Mouse (Mus musculus): ENCODE results near the gene Aldh1l1. TPM values are rescaled to one million over a fixed set of nuclear protein-coding genes. Genes with fewer than 3 reads are reported as not detected.

Gene Aldh1l1
- polyA plus RNA-seq, 1 experiment: not detected

DNA sequence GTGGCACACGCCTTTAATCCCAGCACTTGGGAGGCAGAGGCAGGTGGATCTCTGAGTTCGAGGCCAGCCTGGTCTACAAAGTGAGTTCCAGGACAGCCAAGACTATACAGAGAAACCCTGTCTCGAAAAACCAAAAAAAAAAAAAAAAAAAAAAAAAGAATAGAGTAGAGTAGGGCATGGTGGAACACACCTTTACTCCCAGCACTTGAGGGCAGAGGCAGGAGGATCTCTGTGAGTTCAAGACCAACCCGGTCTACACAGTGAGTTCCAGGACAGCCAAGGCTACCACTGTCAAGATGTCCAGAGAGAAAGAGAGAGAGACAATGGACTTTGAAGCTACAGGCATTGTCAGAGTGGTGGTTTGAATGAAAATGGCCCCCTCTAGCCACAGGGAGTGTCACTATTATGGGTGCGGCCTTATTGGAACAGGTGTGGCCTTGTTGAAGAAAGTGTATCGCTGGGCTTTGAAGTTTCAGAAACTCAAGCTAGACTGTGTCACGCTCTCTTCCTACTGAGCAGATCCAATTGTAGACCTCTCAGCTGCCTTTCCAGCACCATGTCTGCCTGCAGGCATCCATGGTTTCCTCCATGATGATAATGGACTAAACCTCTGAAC, 46.5 kb downstream of the Aldh1l1 start:
- no peaks in the 10 kb centered on the region for H3K4me1 ChIP-seq (ENCODE audit: control insufficient read depth)
- H3K27me3 ChIP-seq (ENCODE audit: control insufficient read depth): no peaks in the 10 kb centered on the region
- TF ChIP-seq GATA1 (IDR thresholded peaks at IDR 0.05; ENCODE audit: low read length) (no peak), TAL1 (IDR thresholded peaks at IDR 0.05; ENCODE audit: low read length) (peak; percentile 25; the same call in 1 of the 3 replicates)
- H3K36me3 ChIP-seq (ENCODE audit: control insufficient read depth): no peaks in the 10 kb centered on the region
- H3K9me3 ChIP-seq (ENCODE audit: control insufficient read depth, low read length): no peaks in the 10 kb centered on the region
- H3K4me3 ChIP-seq (replicated peaks): no peak overlapping the region

DNA sequence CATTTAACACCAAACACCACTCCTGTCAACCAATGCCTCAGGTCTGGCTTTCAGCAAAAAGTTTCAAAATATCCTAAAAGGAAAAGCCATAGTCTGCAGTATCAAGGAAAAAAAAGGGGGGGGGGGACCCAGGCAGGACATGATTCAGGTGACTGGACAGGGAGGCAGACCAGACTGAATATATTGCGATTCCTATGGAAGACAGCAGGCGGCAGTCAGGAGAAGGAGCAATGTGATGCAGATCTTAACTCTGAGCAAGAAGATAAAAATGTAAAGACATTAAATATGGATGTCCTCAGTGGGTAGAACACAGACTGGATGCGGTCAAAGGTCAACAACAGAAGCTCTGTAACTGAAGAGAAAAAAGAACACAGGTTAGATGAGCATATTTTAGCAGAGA, 47.3 kb downstream of the Aldh1l1 start:
- Histone ChIP-seq H3K9me3 (ENCODE audit: control insufficient read depth, low read length) (no peaks in the 10 kb centered on the region), H3K27me3 (ENCODE audit: control insufficient read depth) (no peaks in the 10 kb centered on the region), H3K4me1 (ENCODE audit: control insufficient read depth) (no peaks in the 10 kb centered on the region), H3K36me3 (ENCODE audit: control insufficient read depth) (no peaks in the 10 kb centered on the region), H3K4me3 (replicated peaks) (no peak overlapping the region)
- TF ChIP-seq TAL1 (IDR thresholded peaks at IDR 0.05; ENCODE audit: low read length) (no peak), GATA1 (IDR thresholded peaks at IDR 0.05; ENCODE audit: low read length) (no peak)

- Histone ChIP-seq H3K4me1 (ENCODE audit: control insufficient read depth) (no peaks in the 10 kb centered on the region), H3K9me3 (ENCODE audit: control insufficient read depth, low read length) (no peaks in the 10 kb centered on the region), H3K4me3 (replicated peaks) (no peak overlapping the region), H3K27me3 (ENCODE audit: control insufficient read depth) (no peaks in the 10 kb centered on the region), H3K36me3 (ENCODE audit: control insufficient read depth) (no peaks in the 10 kb centered on the region)
- no peak for TF ChIP-seq TAL1 (IDR thresholded peaks at IDR 0.05; ENCODE audit: low read length)
- TF ChIP-seq GATA1 (IDR thresholded peaks at IDR 0.05; ENCODE audit: low read length): no peak
Measured at GRCm38 (mm10) chr6:90534701-90535475, 48.7 kb downstream of the Aldh1l1 start.

- Histone ChIP-seq H3K4me3 (replicated peaks) (no peak overlapping the region), H3K36me3 (ENCODE audit: control insufficient read depth) (no peaks in the 10 kb centered on the region), H3K9me3 (ENCODE audit: control insufficient read depth, low read length) (no peaks in the 10 kb centered on the region), H3K4me1 (ENCODE audit: control insufficient read depth) (no peaks in the 10 kb centered on the region), H3K27me3 (ENCODE audit: control insufficient read depth) (no peaks in the 10 kb centered on the region)
- TF ChIP-seq TAL1 (IDR thresholded peaks at IDR 0.05; ENCODE audit: low read length) (no peak), GATA1 (IDR thresholded peaks at IDR 0.05; ENCODE audit: low read length) (no peak)
Measured at GRCm38 (mm10) chr6:90536824-90537223, 50.6 kb downstream of the Aldh1l1 start.

GRCm38 (mm10) chr6:90537941-90538340, 51.7 kb downstream of the Aldh1l1 start:
- H3K4me3 ChIP-seq (replicated peaks): no peak overlapping the region
- no peaks in the 10 kb centered on the region for H3K36me3 ChIP-seq (ENCODE audit: control insufficient read depth)
- no peaks in the 10 kb centered on the region for H3K9me3 ChIP-seq (ENCODE audit: control insufficient read depth, low read length)
- TF ChIP-seq GATA1 (IDR thresholded peaks at IDR 0.05; ENCODE audit: low read length): no peak
- no peak for TF ChIP-seq TAL1 (IDR thresholded peaks at IDR 0.05; ENCODE audit: low read length)
- H3K27me3 ChIP-seq (ENCODE audit: control insufficient read depth): no peaks in the 10 kb centered on the region
- H3K4me1 ChIP-seq (ENCODE audit: control insufficient read depth): no peaks in the 10 kb centered on the region

DNA sequence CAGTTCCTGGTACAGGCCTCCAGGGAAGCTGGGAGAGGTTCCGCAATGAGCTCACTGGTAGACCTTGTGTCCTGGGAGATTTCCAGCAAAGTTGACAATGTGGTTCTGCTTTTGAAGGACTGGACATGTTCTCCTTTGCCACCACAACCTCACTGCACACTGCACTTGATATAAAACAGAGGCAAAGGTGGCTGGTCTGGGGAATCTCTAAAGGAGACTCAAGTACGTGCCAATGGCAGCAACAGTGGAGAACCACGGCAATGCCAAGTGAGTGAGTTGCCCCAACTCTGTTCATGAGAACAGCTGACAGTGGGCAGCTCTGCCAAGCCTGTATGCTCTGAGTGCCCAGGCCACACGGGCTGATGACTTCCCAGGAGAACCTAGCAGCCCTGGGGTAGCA, 53.0 kb downstream of the Aldh1l1 start:
- no peak overlapping the region for H3K4me3 ChIP-seq (replicated peaks)
- TF ChIP-seq TAL1 (IDR thresholded peaks at IDR 0.05; ENCODE audit: low read length) (no peak), GATA1 (IDR thresholded peaks at IDR 0.05; ENCODE audit: low read length) (no peak)
- no peaks in the 10 kb centered on the region for H3K27me3 ChIP-seq (ENCODE audit: control insufficient read depth)

DNA sequence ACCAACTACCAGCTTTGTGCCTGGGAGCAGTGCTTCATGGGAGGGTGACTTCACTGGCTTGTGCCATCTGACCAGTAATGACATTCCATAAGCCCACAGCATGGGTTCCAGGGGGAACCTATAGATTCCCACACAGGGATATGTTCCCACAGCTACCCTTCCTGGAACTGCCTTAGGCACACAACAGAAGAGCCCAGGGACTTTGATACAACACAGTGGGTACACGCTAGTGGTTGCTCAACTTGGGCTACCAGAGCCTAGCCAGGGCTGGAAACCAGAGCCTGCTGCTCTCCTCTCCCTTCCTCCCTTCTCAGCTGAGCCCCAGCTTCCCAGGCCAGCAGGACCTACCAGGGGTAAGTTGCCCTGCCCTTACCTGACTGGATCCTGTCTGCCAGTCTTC, 54.3 kb downstream of the Aldh1l1 start:
- Histone ChIP-seq H3K36me3 (ENCODE audit: control insufficient read depth) (no peaks in the 10 kb centered on the region), H3K4me3 (replicated peaks) (no peak overlapping the region)
- no peak for TF ChIP-seq TAL1 (IDR thresholded peaks at IDR 0.05; ENCODE audit: low read length)
- TF ChIP-seq GATA1 (IDR thresholded peaks at IDR 0.05; ENCODE audit: low read length): no peak

More for the DNA sequence above, 53.0 kb downstream of the Aldh1l1 start:
- Histone ChIP-seq H3K4me1 (ENCODE audit: control insufficient read depth) (no peaks in the 10 kb centered on the region), H3K9me3 (ENCODE audit: control insufficient read depth, low read length) (no peaks in the 10 kb centered on the region), H3K36me3 (ENCODE audit: control insufficient read depth) (no peaks in the 10 kb centered on the region)

DNA sequence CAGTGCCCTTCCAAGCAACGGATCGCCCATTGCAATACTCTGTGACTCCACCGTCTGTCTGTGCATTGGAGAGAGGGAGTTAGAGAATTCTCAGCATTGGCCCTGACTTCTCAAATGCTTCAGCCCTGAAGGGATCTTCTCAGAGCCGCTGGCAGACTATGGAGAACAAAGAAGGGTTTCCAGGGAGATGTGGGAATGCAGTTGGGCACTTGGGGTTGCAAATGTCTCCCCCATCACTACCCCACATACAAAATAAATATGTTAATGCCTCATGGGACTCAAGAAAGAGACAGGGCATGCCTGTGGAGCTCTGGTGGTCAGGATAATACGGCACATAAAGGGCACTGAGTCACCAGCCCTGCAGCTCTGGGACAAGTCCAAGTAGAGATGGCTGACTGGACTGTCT, 55.1 kb downstream of the Aldh1l1 start:
- Histone ChIP-seq H3K27me3 (ENCODE audit: control insufficient read depth) (no peaks in the 10 kb centered on the region), H3K4me1 (ENCODE audit: control insufficient read depth) (no peaks in the 10 kb centered on the region), H3K36me3 (ENCODE audit: control insufficient read depth) (no peaks in the 10 kb centered on the region), H3K4me3 (replicated peaks) (no peak overlapping the region), H3K9me3 (ENCODE audit: control insufficient read depth, low read length) (no peaks in the 10 kb centered on the region)
- TF ChIP-seq TAL1 (IDR thresholded peaks at IDR 0.05; ENCODE audit: low read length): no peak
- no peak for TF ChIP-seq GATA1 (IDR thresholded peaks at IDR 0.05; ENCODE audit: low read length)

More for the DNA sequence above, 54.3 kb downstream of the Aldh1l1 start:
- Histone ChIP-seq H3K9me3 (ENCODE audit: control insufficient read depth, low read length) (no peaks in the 10 kb centered on the region), H3K27me3 (ENCODE audit: control insufficient read depth) (no peaks in the 10 kb centered on the region), H3K4me1 (ENCODE audit: control insufficient read depth) (no peaks in the 10 kb centered on the region)

GRCm38 (mm10) chr6:90544433-90544832, 58.2 kb downstream of the Aldh1l1 start:
- no peaks in the 10 kb centered on the region for H3K36me3 ChIP-seq (ENCODE audit: control insufficient read depth)
- H3K4me3 ChIP-seq (replicated peaks): no peak overlapping the region
- H3K9me3 ChIP-seq (ENCODE audit: control insufficient read depth, low read length): no peaks in the 10 kb centered on the region
- TF ChIP-seq GATA1 (IDR thresholded peaks at IDR 0.05; ENCODE audit: low read length) (no peak), TAL1 (IDR thresholded peaks at IDR 0.05; ENCODE audit: low read length) (no peak)
- H3K27me3 ChIP-seq (ENCODE audit: control insufficient read depth): no peaks in the 10 kb centered on the region
- H3K4me1 ChIP-seq (ENCODE audit: control insufficient read depth): no peaks in the 10 kb centered on the region
